Mouse (Mus musculus): ENCODE measurements at regions not wholly inside any gene's neighbourhood (a gene's known extent, or its start where the extent isn't known, plus 50 kb on each side); places are given as distances from the start of the nearest gene placed in this dataset.

- peak; percentile 6 for DNase-seq
Measured at GRCm38 (mm10) chr3:50887002-50887401, 337.2 kb upstream of the Noct start.

- no peak for DNase-seq
Measured at GRCm38 (mm10) chr3:50888571-50889210, 335.6 kb upstream of the Noct start.

DNA sequence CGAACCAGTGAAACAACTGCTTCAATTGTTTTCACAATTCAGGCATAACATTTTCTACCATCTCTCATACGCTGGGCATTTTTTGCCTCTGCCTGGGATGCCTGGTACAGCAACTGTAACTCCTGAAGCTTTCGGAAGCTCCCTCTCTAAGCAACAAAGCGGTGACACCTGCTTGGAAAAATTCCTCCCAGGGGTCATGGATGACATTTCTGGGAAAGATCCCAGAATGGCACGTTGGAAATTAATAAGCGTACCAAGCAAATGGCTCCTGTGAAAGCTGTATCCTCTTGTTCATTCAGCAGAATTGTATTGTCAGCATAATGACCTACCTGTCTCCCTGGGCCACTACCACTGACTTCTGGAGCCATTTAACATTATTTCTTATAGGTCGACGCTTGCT lies 333.7 kb upstream of the Noct start:
- no peak for DNase-seq

- no peak for DNase-seq
Measured at GRCm38 (mm10) chr3:50898179-50898578, 326.1 kb upstream of the Noct start.

- no peak for DNase-seq
Measured at GRCm38 (mm10) chr3:50899830-50900350, 324.4 kb upstream of the Noct start.

- no peak for DNase-seq
Measured at GRCm38 (mm10) chr3:50900566-50900965, 323.7 kb upstream of the Noct start.

GRCm38 (mm10) chr3:50901321-50901720 lies 322.9 kb upstream of the Noct start:
- DNase-seq = no peak

DNA sequence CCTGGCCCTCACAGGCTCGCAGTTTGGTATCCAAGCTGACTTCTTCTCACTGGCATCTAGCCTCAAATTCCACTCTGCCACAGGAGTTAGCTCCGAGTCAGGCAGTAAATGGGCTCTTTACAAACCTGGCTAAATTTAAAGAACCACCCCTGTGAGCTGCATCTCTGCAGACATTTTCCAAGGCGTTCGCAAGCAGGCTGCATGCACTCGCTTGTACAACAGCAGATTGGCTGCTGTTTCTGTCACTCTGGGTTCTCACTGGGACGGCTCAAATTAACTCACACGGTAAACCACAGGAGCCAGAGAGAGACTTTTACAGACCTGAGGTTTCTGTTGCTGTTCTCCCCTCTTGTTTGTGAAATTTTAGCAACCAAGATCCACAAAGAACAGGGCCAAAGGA lies 321.3 kb upstream of the Noct start:
- no peak for DNase-seq

GRCm38 (mm10) chr3:50904716-50905116 lies 319.5 kb upstream of the Noct start:
- peak; percentile 26 for DNase-seq

GRCm38 (mm10) chr3:50905274-50905992 lies 318.8 kb upstream of the Noct start:
- no peak for DNase-seq

- peak; percentile 95 for DNase-seq
Measured at GRCm38 (mm10) chr3:50905993-50906831, 318.0 kb upstream of the Noct start.

DNA sequence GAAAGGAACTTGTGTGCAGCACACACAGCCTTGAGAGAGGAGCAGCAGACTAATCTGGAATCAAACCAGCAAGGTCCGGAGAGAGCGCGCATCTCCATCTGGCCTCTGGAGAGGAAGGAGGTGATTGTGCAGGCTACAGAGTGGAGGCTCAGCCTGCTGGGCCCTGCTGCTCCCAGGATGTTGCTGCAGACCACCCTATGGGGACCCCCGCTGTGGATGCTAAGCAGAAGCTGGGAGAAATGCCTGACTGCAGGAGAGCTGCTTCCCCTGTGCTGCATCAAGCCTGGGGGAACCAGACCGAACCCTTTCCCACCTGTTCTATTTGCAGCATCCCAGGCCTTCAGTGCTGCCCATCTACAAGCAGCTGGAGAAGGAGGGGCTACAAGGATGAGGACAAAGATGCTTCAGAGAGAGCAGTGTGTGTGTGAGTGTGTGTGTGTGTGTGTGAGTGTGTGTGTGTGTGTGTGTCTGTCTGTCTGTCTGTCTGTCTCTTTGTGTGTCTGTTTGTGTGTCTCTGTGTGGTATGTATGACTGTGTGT lies 311.2 kb upstream of the Noct start:
- DNase-seq = no peak

DNA sequence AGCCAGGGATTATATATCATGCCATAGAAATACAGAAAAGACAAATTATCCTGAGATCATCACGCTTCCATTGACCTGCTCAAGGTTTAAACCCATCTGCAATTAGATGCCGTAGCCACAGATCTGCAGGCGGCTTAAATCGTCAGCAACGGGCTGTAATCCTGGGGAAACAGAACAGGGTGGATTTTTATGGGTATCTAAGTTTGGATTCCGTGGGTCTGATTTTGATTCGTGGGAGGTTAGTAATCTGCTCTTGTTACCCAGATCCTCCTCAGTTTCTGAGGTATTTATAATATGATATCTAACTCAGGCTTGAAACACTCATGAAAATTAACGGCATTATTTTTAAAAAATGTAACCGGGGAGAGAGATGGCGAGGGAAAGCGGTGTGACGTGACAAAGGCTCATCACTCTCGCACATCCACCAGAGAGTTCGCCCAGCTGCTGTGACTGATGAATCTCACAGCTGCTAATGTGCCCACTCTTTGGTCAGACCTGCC lies 309.3 kb upstream of the Noct start:
- DNase-seq = no peak

DNA sequence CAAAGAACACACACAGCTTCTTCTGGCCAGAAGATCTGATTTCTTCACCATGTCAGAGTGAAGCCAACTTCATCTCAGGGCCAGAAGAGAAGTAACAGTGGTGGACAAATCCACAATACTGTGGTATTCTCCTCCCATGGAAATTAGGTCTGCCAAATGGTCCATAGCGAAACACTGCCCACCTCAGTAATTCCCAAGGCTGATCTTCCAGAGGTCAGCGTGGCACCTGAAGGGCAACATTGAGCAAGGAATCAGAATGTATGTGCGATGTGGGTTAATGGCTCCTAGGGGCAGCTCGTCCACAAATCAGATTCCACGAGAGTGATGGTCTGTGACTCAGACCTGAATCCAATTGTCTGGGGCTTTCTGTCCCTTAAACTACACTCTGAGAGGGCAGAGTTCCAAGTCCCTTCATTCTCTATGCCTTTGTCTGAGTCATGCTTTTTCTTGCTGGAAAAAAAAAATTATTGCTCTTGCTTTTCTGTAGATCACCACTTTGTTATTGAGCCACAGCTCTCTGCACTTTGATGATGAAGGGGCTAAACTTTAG lies 307.9 kb upstream of the Noct start:
- DNase-seq = no peak

DNA sequence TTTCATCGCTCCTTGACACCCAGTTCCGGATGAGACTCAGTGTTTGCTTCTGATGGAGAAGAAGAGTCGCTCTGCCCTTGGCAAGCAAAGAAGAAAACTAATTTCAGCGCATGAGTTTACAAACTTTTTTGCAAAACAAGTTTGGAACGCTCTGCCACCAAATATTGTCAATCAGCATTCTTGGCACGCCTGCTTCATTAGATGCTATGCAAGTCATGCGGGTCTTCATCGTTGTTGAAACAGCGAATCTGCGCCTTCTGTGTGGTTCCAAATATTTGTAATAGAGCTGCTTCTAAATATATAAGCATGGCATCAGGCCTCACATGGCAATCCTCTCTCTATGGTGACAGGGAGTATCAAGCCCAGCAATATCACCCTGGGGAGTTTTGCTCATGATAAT lies 301.9 kb upstream of the Noct start:
- DNase-seq = no peak

DNA sequence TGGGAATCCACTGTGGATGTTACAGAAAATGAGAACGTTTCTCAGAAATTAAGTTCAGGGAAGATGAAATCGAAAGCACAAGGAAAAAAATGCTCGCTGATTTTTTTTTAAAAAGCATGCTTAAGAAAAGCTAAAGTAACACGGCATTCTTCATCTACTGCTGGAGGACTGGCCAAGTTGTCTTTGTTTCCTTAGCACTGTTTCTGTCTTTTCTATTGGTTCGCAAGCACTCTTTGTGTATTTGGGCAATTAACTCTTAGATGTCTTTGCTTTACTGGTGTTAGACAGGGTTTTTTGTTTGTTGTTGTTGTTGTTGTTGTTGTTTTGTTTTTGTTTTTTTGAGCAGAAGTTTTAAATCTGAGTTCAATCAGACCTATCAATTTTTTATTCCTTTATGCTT lies 301.4 kb upstream of the Noct start:
- no peak for DNase-seq

GRCm38 (mm10) chr3:50923327-50923726 lies 300.9 kb upstream of the Noct start:
- DNase-seq = no peak

DNA sequence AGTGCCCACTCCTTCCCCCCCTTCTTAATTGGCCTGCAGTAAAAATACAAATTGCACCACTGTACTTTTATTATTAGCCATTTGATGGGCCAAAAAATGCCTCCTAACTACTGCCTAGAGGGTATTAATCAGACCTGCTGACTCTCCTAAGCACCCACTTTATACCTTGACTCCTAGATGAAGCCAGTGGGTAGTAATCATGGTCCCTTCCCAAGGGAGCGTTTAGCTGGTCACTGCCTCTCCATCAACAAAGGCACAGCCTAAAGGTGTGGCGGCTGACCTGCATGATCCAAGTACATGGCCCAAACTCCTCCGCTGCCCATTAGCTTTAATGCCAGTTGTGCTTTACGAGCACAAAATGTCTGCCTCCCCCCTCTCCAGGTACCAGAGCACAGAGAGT lies 296.9 kb upstream of the Noct start:
- no peak for DNase-seq

GRCm38 (mm10) chr3:50929013-50929412 lies 295.2 kb upstream of the Noct start:
- no peak for DNase-seq

GRCm38 (mm10) chr3:50932397-50933089 lies 291.7 kb upstream of the Noct start:
- no peak for DNase-seq

DNA sequence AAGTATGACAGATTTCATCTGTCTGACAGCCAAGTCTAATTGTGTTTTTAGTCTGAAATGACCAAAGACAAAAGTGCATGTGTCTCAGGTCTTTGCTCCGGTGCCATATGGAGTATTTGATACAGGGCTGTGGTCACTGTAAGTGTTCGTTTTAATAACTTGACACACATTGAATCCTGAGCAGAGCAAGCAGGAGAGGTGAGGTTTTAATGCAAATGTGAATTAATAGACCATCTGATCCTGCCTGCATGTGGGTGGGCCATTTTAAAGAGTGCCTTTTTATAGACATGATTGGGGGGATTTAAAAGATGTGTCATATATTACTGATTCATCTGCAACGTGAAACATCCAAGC lies 291.2 kb upstream of the Noct start:
- no peak for DNase-seq

- no peak for DNase-seq
Measured at GRCm38 (mm10) chr3:50939602-50940001, 284.6 kb upstream of the Noct start.
